Mouse (Mus musculus) adrenal gland, adult 10 weeks (tissue): Measurements from ENCODE around the gene Gm21789. TPM values are rescaled to one million over a fixed set of nuclear protein-coding genes. Genes with fewer than 3 reads are reported as not detected.

Experiments used
- polyA plus RNA-seq: library from polyadenylated mRNA; stranded (reverse); fragments of 350-450 nt; fragmentation: Illumina TruSeq; extraction: RNeasy Lipid Tissue Mini Kit (QIAGEN cat#74804); gene quantifications from one replicate; pipeline ENCODE4 v1.2.3, GENCODE M21; 2014; ENCODE audit warnings: low read depth, low replicate concordance

The Gm21789 gene
- polyA plus RNA-seq = not detected

DNA sequence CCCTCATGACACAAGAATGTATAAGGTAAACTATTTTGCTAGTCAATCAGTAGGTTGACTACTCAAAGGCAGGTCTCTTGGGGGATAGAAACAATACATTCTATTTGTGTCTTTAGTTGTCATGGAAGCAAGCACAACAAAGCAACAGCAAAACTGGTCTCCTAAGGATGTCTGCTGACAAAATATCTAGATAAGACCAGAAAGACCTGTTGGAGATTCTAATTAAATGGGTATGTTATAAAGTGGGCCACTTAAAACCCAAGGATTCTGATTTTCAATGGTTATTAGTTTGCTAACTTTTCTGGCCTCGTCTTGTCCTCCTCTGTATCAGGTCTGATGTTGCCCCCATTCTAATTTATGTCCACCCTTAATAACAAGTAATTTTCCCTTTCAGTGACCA lies at the start of gene Gm21789:
Gm21789 (plus strand) TSS at position 301 of the 400 bp plus-strand sequence.

DNA sequence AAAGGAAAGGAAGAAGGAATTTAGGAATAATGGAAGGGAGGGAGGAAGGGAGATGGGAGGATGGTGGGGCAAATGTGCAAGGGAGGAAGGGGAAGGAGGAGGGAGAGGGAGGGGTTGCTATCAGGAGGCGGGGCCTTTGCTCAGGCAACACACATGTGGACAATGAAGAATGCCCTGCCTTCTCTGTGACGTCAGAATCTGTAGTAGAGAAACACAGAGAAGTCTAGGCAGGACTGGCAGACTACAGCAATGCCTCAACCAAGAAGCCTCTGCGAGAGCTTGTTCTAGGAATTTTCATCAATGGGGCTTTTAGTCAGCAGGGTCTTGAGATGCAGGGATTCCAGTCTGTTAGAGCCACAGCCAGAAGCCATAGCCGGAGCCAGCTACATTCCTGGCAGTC lies 47.2 kb upstream of the Gm21789 start, which contains the start of gene Btbd35f30:
Btbd35f30 (plus strand) TSS at position 301 of the 400 bp plus-strand sequence.

DNA sequence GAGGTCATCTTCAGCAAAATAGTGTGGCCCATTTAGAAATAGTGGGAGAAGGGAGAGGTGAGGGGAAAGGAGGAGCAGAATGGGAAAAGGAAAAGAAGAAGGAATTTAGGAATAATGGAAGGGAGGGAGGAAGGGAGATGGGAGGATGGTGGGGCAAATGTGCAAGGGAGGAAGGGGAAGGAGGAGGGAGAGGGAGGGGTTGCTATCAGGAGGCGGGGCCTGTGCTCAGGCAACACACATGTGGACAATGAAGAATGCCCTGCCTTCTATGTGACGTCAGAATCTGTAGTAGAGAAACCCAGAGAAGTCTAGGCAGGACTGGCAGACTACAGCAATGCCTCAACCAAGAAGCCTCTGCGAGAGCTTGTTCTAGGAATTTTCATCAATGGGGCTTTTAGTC lies 32.0 kb downstream of the Gm21789 start, which contains the start of gene Btbd35f5:
Btbd35f5 (plus strand) TSS at position 301 of the 400 bp plus-strand sequence.

Other genes with a start within 250 kb of the Gm21789 start
- gene Btbd35f21, start 215.7 kb upstream of the Gm21789 start, polyA plus RNA-seq = not detected
- not detected for gene Btbd35f30, start 47.1 kb upstream of the Gm21789 start, polyA plus RNA-seq
- gene Btbd35f5, start 32.1 kb downstream of the Gm21789 start, polyA plus RNA-seq = not detected